20 mouse cellular contexts compared by ENCODE assay signal in the genomic region with DNA sequence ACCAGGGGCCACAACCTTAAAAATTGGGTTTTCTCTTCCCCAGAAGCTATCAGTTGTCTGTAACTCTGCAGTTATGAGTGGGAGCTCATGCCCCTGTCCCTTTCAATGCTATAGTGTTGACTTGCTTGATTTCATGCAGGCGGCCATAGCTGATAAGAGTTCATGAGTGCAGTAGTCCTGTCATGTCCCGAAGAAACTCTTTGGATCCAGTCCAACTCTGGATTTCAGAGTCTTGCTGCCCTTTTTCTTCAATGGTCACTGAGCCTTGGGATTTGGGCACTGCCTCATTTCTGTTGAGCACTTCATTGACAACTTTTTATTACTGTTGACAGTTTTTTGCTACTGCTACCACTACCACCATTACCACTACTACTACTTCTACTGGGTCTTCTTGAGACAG. TPM values are rescaled to one million over a fixed set of nuclear protein-coding genes. Genes with fewer than 3 reads are reported as not detected.
DNase-seq lines count a peak whose midpoint lies in the region; ATAC-seq and TF ChIP-seq lines count a peak whose summit lies in the region.
"Had no signal": no experiment of that assay in that cellular context is flagged by ENCODE, and none has a peak within 500 bp of the region (broad histone marks: within the 10 kb centered on the region; RNA-seq: fewer than 3 reads in every experiment).

No protein-coding gene starts in this region.

- peaks cover 19% of the 10 kb centered on the region for H3K36me3 ChIP-seq in hindbrain, embryonic 14.5 days (replicated peaks; ENCODE audit: control insufficient read depth, insufficient read depth)
- 0 out of 2 replicates have a peak, but pooled peaks cover 6% of the 10 kb centered on the region for H3K36me3 ChIP-seq in hindbrain, postnatal 0 days (ENCODE audit: insufficient read depth, low read length)
- peaks cover 2 to 41% of the 10 kb centered on the region in 2 experiments; a peak in 3 of 4 replicates for H3K36me3 ChIP-seq in MEL (ENCODE audit: control insufficient read depth in 1 of 2, insufficient read depth in 2 of 2, low read length in 2 of 2)
- peaks cover 12% of the 10 kb centered on the region; the same call in 1 of the 2 replicates for H3K36me3 ChIP-seq in liver, embryonic 12.5 days
- H3K36me3 ChIP-seq in midbrain, embryonic 13.5 days: peaks cover 16% of the 10 kb centered on the region; the same call in 1 of the 2 replicates
- H3K36me3 ChIP-seq in midbrain, embryonic 10.5 days: peaks cover 10% of the 10 kb centered on the region; the same call in 1 of the 2 replicates

- H3K79me2 ChIP-seq in MEL (ENCODE audit: control insufficient read depth, insufficient read depth, low read length, poor library complexity): peaks cover 17% of the 10 kb centered on the region

- no peak for TF ChIP-seq EP300 in MEL (IDR thresholded peaks at IDR 0.05; ENCODE audit: low read depth in 1 of 2, low read length in 2 of 2)

- 84% methylated on average over 2 of the region's 2 CpGs for WGBS in hindbrain, embryonic 14.5 days
- WGBS in hindbrain, postnatal 0 days: 71% methylated on average over 2 of the region's 2 CpGs
- WGBS in liver, embryonic 12.5 days (ENCODE audit: insufficient replicate concordance): 13% methylated on average over 2 of the region's 2 CpGs
- WGBS in midbrain, embryonic 13.5 days: 92% methylated on average over 2 of the region's 2 CpGs
- 86% methylated on average over 2 of the region's 2 CpGs for WGBS in midbrain, embryonic 10.5 days

- peaks cover 13% of the 10 kb centered on the region; the same call in 1 of the 2 replicates for H3K4me1 ChIP-seq in hindbrain, embryonic 14.5 days (replicated peaks; ENCODE audit: control insufficient read depth, insufficient read depth, low read length)
- peaks cover 8% of the 10 kb centered on the region for H3K4me1 ChIP-seq in hindbrain, postnatal 0 days (ENCODE audit: insufficient read depth, low read length)
- H3K4me1 ChIP-seq in MEL (ENCODE audit: control insufficient read depth in 1 of 2, insufficient read depth in 2 of 2, low read length in 2 of 2): peaks cover 16 to 22% of the 10 kb centered on the region in 2 experiments
- H3K4me1 ChIP-seq in liver, embryonic 12.5 days: peaks cover 52% of the 10 kb centered on the region
- peaks cover 19% of the 10 kb centered on the region for H3K4me1 ChIP-seq in midbrain, embryonic 13.5 days (replicated peaks)
- H3K4me1 ChIP-seq in midbrain, embryonic 10.5 days: peaks cover 12% of the 10 kb centered on the region

- no peak overlapping the region for H3K4me3 ChIP-seq in hindbrain, embryonic 14.5 days (replicated peaks; ENCODE audit: low read length)
- no peak overlapping the region for H3K4me3 ChIP-seq in hindbrain, postnatal 0 days (ENCODE audit: low read length)
- no peak overlapping the region; a peak in 1 of 4 replicates for H3K4me3 ChIP-seq in MEL (ENCODE audit: control insufficient read depth in 1 of 2, insufficient read depth in 1 of 2, low read depth in 2 of 2, low read length in 2 of 2)
- H3K4me3 ChIP-seq in liver, embryonic 12.5 days: no peak overlapping the region
- H3K4me3 ChIP-seq in midbrain, embryonic 13.5 days (replicated peaks): no peak overlapping the region
- no peak overlapping the region for H3K4me3 ChIP-seq in midbrain, embryonic 10.5 days
- H3K4me3 ChIP-seq: embryonic facial prominence, embryonic 10.5 days; forebrain, embryonic 13.5 days; hindbrain, embryonic 13.5 days had no signal

- no peak for TF ChIP-seq POLR2A in MEL (IDR thresholded peaks at IDR 0.05; ENCODE audit: control insufficient read depth in 1 of 2, insufficient read depth in 1 of 2, low read depth in 1 of 2, low read length in 2 of 2, poor library complexity in 1 of 2)

- H3K9ac ChIP-seq in hindbrain, embryonic 14.5 days: 0 out of 2 replicates have a peak overlapping the region, but pooled peaks have one; percentile 6
- no peak overlapping the region for H3K9ac ChIP-seq in hindbrain, postnatal 0 days (replicated peaks; ENCODE audit: low read length)
- no peak overlapping the region for H3K9ac ChIP-seq in MEL (ENCODE audit: control insufficient read depth, low read depth, low read length, poor library complexity, severe bottlenecking)
- H3K9ac ChIP-seq in liver, embryonic 12.5 days: 0 out of 2 replicates have a peak overlapping the region, but pooled peaks have one; percentile 13
- H3K9ac ChIP-seq in midbrain, embryonic 13.5 days (replicated peaks): no peak overlapping the region
- H3K9ac ChIP-seq: forebrain, embryonic 13.5 days; forebrain, postnatal 0 days; hindbrain, embryonic 13.5 days had no signal

- no peak for TF ChIP-seq CTCF in hindbrain, postnatal 0 days (IDR thresholded peaks at IDR 0.05; ENCODE audit: low read depth)
- no peak for TF ChIP-seq CTCF in MEL (IDR thresholded peaks at IDR 0.05 in 2 of 3, conservative IDR thresholded peaks at IDR 0.05 in 1 of 3; ENCODE audit: control insufficient read depth in 1 of 3, insufficient read depth in 1 of 3, low read depth in 2 of 3, low read length in 3 of 3, poor library complexity in 1 of 3, severe bottlenecking in 1 of 3)

- no peak for ATAC-seq in hindbrain, embryonic 14.5 days (ENCODE audit: low FRiP score)
- ATAC-seq in hindbrain, postnatal 0 days: no peak
- no peak for ATAC-seq in liver, embryonic 12.5 days
- ATAC-seq in megakaryocyte-erythroid progenitor cell, adult 5-6 weeks (replicated peaks; ENCODE audit: low FRiP score, low TSS enrichment, poor library complexity, severe bottlenecking): 0 out of 2 replicates have a peak, but pooled peaks have one; percentile 42
- ATAC-seq in midbrain, embryonic 13.5 days: no peak
- ATAC-seq: activated CD4-positive, CD25-positive, alpha-beta regulatory T cell, adult 4 months; forebrain, embryonic 13.5 days; forebrain, postnatal 0 days; Patski had no signal

- no peak overlapping the region for H3K27ac ChIP-seq in hindbrain, embryonic 14.5 days
- H3K27ac ChIP-seq in hindbrain, postnatal 0 days: no peak overlapping the region
- H3K27ac ChIP-seq in MEL (ENCODE audit: control insufficient read depth, low read depth, low read length): no peak overlapping the region
- H3K27ac ChIP-seq in liver, embryonic 12.5 days: peak overlapping the region; percentile 10; the same call in 1 of the 2 replicates
- H3K27ac ChIP-seq in midbrain, embryonic 13.5 days: no peak overlapping the region
- H3K27ac ChIP-seq in midbrain, embryonic 10.5 days (replicated peaks): no peak overlapping the region
- H3K27ac ChIP-seq: embryonic facial prominence, embryonic 10.5 days; forebrain, embryonic 13.5 days; hindbrain, embryonic 13.5 days had no signal

- H3K9me3 ChIP-seq in hindbrain, embryonic 14.5 days (ENCODE audit: control insufficient read depth, low read length): no peaks in the 10 kb centered on the region
- H3K9me3 ChIP-seq in hindbrain, postnatal 0 days (ENCODE audit: low read length): no peaks in the 10 kb centered on the region
- H3K9me3 ChIP-seq in MEL (replicated peaks; ENCODE audit: insufficient read depth, low read length): no peaks in the 10 kb centered on the region
- H3K9me3 ChIP-seq in liver, embryonic 12.5 days (replicated peaks): no peaks in the 10 kb centered on the region
- no peaks in the 10 kb centered on the region for H3K9me3 ChIP-seq in midbrain, embryonic 13.5 days
- no peaks in the 10 kb centered on the region for H3K9me3 ChIP-seq in midbrain, embryonic 10.5 days (replicated peaks)
- H3K9me3 ChIP-seq: embryonic facial prominence, embryonic 10.5 days; forebrain, embryonic 13.5 days; hindbrain, embryonic 13.5 days had no signal

- TF ChIP-seq RAD21 in MEL (IDR thresholded peaks at IDR 0.05; ENCODE audit: low read depth, low read length): no peak

- no peaks in the 10 kb centered on the region for H3K27me3 ChIP-seq in hindbrain, embryonic 14.5 days (ENCODE audit: control insufficient read depth, insufficient read depth, low read length)
- H3K27me3 ChIP-seq in hindbrain, postnatal 0 days (ENCODE audit: insufficient read depth, low read length): no peaks in the 10 kb centered on the region
- H3K27me3 ChIP-seq in MEL (ENCODE audit: control insufficient read depth in 1 of 2, insufficient read depth in 2 of 2, low read length in 2 of 2): no peaks in the 10 kb centered on the region
- no peaks in the 10 kb centered on the region for H3K27me3 ChIP-seq in liver, embryonic 12.5 days (replicated peaks)
- H3K27me3 ChIP-seq in midbrain, embryonic 13.5 days: no peaks in the 10 kb centered on the region
- H3K27me3 ChIP-seq in midbrain, embryonic 10.5 days (ENCODE audit: low read depth, poor library complexity, severe bottlenecking): no peaks in the 10 kb centered on the region
- H3K27me3 ChIP-seq: forebrain, embryonic 13.5 days; hindbrain, embryonic 13.5 days; Patski had no signal

- H3K4me2 ChIP-seq in hindbrain, embryonic 14.5 days (replicated peaks): no peak overlapping the region
- no peak overlapping the region for H3K4me2 ChIP-seq in hindbrain, postnatal 0 days (ENCODE audit: low read depth, low read length)
- H3K4me2 ChIP-seq in liver, embryonic 12.5 days: peak overlapping the region; percentile 22
- H3K4me2 ChIP-seq in midbrain, embryonic 13.5 days (replicated peaks): no peak overlapping the region
- H3K4me2 ChIP-seq: forebrain, embryonic 13.5 days had no signal

- no peak for DNase-seq in hindbrain, embryonic 14.5 days (ENCODE audit: low spot score)
- no peak for DNase-seq in hindbrain, postnatal 0 days (ENCODE audit: low spot score)
- peak; percentile 56 for DNase-seq in MEL (ENCODE audit: low read depth, low spot score)
- DNase-seq in midbrain, embryonic 10.5 days (ENCODE audit: low spot score): no peak
- DNase-seq: adrenal gland, adult 2 months; adrenal gland, postnatal 25 days; cerebellum, adult 18-20 months; cerebellum, adult 9-11 months; forebrain, postnatal 0 days; gastrocnemius, postnatal 25 days; heart, postnatal 10 days; heart, postnatal 4 days had no signal

RNA-seq across cellular contexts. Expression of a gene that starts 2.2 kb away (rescaled TPM):
- polyA plus RNA-seq in hindbrain, embryonic 14.5 days (2014; fragmentation: Nextera tagmentation; extraction: Ambion mirVana): 15.7 and 18.6 TPM in 2 replicates
- total RNA-seq in hindbrain, postnatal 0 days (2014; rRNA removed): 24.2 and 25.1 TPM in 2 replicates
- polyA plus RNA-seq in hindbrain, postnatal 0 days (2015; fragmentation: Nextera tagmentation; extraction: Ambion mirVana): 12.6 and 13.0 TPM in 2 replicates
- total RNA-seq in MEL (2012; rRNA removed): 4.2 and 4.7 TPM in 2 replicates
- 1 to 10 TPM in 1 of 2 experiments, not detected in 1; 9.5 TPM for polyA plus RNA-seq in MEL (2012; ENCODE audit: insufficient read depth in 1 of 2, insufficient read length in 2 of 2, low read depth in 1 of 2, low replicate concordance in 2 of 2, missing spikeins in 1 of 2)
- 3.0 and 3.7 TPM in 2 replicates for polyA plus RNA-seq in liver, embryonic 12.5 days (2016; fragmentation: Nextera tagmentation; extraction: Ambion mirVana)
- 18.4 and 19.4 TPM in 2 replicates for total RNA-seq in megakaryocyte-erythroid progenitor cell, adult 5-6 weeks (2014; fragmentation: Nextera tagmentation)
- total RNA-seq in megakaryocyte-erythroid progenitor cell, adult 5-6 weeks (2017): 15.7 and 20.1 TPM in 2 replicates
- 17.9 and 19.0 TPM in 2 replicates for polyA plus RNA-seq in midbrain, embryonic 13.5 days (2015; fragmentation: Nextera tagmentation; extraction: Ambion mirVana)
- 8.2 and 8.8 TPM in 2 replicates for polyA plus RNA-seq in midbrain, embryonic 10.5 days (2016; fragmentation: Nextera tagmentation; extraction: Ambion mirVana)

RNA-seq across cellular contexts. Expression of a gene that starts 7.0 kb away (rescaled TPM):
- 13.6 and 13.7 TPM in 2 replicates for polyA plus RNA-seq in hindbrain, embryonic 14.5 days (2014; fragmentation: Nextera tagmentation; extraction: Ambion mirVana)
- total RNA-seq in hindbrain, postnatal 0 days (2014; rRNA removed): 16.6 and 17.7 TPM in 2 replicates
- polyA plus RNA-seq in hindbrain, postnatal 0 days (2015; fragmentation: Nextera tagmentation; extraction: Ambion mirVana): 6.3 and 6.6 TPM in 2 replicates
- total RNA-seq in MEL (2012; rRNA removed): 1.2 and 2.0 TPM in 2 replicates
- polyA plus RNA-seq in MEL (2012; ENCODE audit: insufficient read depth in 1 of 2, insufficient read length in 2 of 2, low read depth in 1 of 2, low replicate concordance in 2 of 2, missing spikeins in 1 of 2): 1 to 10 TPM in 1 of 2 experiments, not detected in 1; 1.3 TPM
- polyA plus RNA-seq in liver, embryonic 12.5 days (2016; fragmentation: Nextera tagmentation; extraction: Ambion mirVana): 0.99 and 1.0 TPM in 2 replicates
- total RNA-seq in megakaryocyte-erythroid progenitor cell, adult 5-6 weeks (2014; fragmentation: Nextera tagmentation): 0.87 and 2.4 TPM in 2 replicates
- 0.70 and 4.2 TPM in 2 replicates for total RNA-seq in megakaryocyte-erythroid progenitor cell, adult 5-6 weeks (2017)
- polyA plus RNA-seq in midbrain, embryonic 13.5 days (2015; fragmentation: Nextera tagmentation; extraction: Ambion mirVana): 18.3 and 18.8 TPM in 2 replicates
- polyA plus RNA-seq in midbrain, embryonic 10.5 days (2016; fragmentation: Nextera tagmentation; extraction: Ambion mirVana): 6.9 and 8.5 TPM in 2 replicates
- polyA plus RNA-seq: activated CD4-positive, CD25-positive, alpha-beta regulatory T cell, adult 4 months had no signal

RNA-seq across cellular contexts. Expression of a gene that starts 24.4 kb away (rescaled TPM):
- polyA plus RNA-seq in hindbrain, embryonic 14.5 days (2014; fragmentation: Nextera tagmentation; extraction: Ambion mirVana): 149 and 168 TPM in 2 replicates
- total RNA-seq in hindbrain, postnatal 0 days (2014; rRNA removed): 75.0 and 100 TPM in 2 replicates
- 90.0 and 93.4 TPM in 2 replicates for polyA plus RNA-seq in hindbrain, postnatal 0 days (2015; fragmentation: Nextera tagmentation; extraction: Ambion mirVana)
- 95.0 and 112 TPM in 2 replicates for total RNA-seq in MEL (2012; rRNA removed)
- polyA plus RNA-seq in MEL (2012; ENCODE audit: insufficient read depth in 1 of 2, insufficient read length in 2 of 2, low read depth in 1 of 2, low replicate concordance in 2 of 2, missing spikeins in 1 of 2): 10 to 100 TPM in 1 of 2 experiments, not detected in 1; 91.4 TPM
- polyA plus RNA-seq in liver, embryonic 12.5 days (2016; fragmentation: Nextera tagmentation; extraction: Ambion mirVana): 142 and 147 TPM in 2 replicates
- total RNA-seq in megakaryocyte-erythroid progenitor cell, adult 5-6 weeks (2014; fragmentation: Nextera tagmentation): 35.8 and 38.1 TPM in 2 replicates
- total RNA-seq in megakaryocyte-erythroid progenitor cell, adult 5-6 weeks (2017): 152 and 153 TPM in 2 replicates
- polyA plus RNA-seq in midbrain, embryonic 13.5 days (2015; fragmentation: Nextera tagmentation; extraction: Ambion mirVana): 171 and 175 TPM in 2 replicates
- polyA plus RNA-seq in midbrain, embryonic 10.5 days (2016; fragmentation: Nextera tagmentation; extraction: Ambion mirVana): 283 and 312 TPM in 2 replicates

RNA-seq across cellular contexts. Expression of a gene that starts 39.4 kb away (rescaled TPM):
- polyA plus RNA-seq in hindbrain, embryonic 14.5 days (2014; fragmentation: Nextera tagmentation; extraction: Ambion mirVana): 18.7 and 18.9 TPM in 2 replicates
- 41.8 and 43.8 TPM in 2 replicates for total RNA-seq in hindbrain, postnatal 0 days (2014; rRNA removed)
- 14.4 and 15.5 TPM in 2 replicates for polyA plus RNA-seq in hindbrain, postnatal 0 days (2015; fragmentation: Nextera tagmentation; extraction: Ambion mirVana)
- total RNA-seq in MEL (2012; rRNA removed): 8.2 and 8.5 TPM in 2 replicates
- 10 to 100 TPM in 1 of 2 experiments, not detected in 1; 13.8 TPM for polyA plus RNA-seq in MEL (2012; ENCODE audit: insufficient read depth in 1 of 2, insufficient read length in 2 of 2, low read depth in 1 of 2, low replicate concordance in 2 of 2, missing spikeins in 1 of 2)
- polyA plus RNA-seq in liver, embryonic 12.5 days (2016; fragmentation: Nextera tagmentation; extraction: Ambion mirVana): 6.2 and 6.5 TPM in 2 replicates
- total RNA-seq in megakaryocyte-erythroid progenitor cell, adult 5-6 weeks (2014; fragmentation: Nextera tagmentation): 10.0 and 12.6 TPM in 2 replicates
- 10.7 TPM in 2 replicates for total RNA-seq in megakaryocyte-erythroid progenitor cell, adult 5-6 weeks (2017)
- 20.4 and 25.9 TPM in 2 replicates for polyA plus RNA-seq in midbrain, embryonic 13.5 days (2015; fragmentation: Nextera tagmentation; extraction: Ambion mirVana)
- 16.3 and 19.4 TPM in 2 replicates for polyA plus RNA-seq in midbrain, embryonic 10.5 days (2016; fragmentation: Nextera tagmentation; extraction: Ambion mirVana)

Comparison
In these comparisons a context has a peak if more than half of its experiments do, and no peak if none do; other contexts are left out.
1. H3K9ac ChIP-seq: peak in hindbrain, embryonic 14.5 days (single experiment) and liver, embryonic 12.5 days (single experiment); none in hindbrain, postnatal 0 days (single experiment), MEL (single experiment) and midbrain, embryonic 13.5 days (single experiment).